Mouse (Mus musculus) left cerebral cortex, adult 9 months (tissue): ENCODE data around the gene Gm49368.
"Not testable (repeated sequence)": the region's sequence is repeated elsewhere in the genome, so short reads cannot be mapped to it uniquely, and the experiment has no call there.

Experiments used
- DNase-seq, 2 experiments: peaks; one replicate each; pipeline ENCODE4 v3.0.0; 2022; ENCODE audit warnings: low spot score in 2 of 2

Gene Gm49368

DNA sequence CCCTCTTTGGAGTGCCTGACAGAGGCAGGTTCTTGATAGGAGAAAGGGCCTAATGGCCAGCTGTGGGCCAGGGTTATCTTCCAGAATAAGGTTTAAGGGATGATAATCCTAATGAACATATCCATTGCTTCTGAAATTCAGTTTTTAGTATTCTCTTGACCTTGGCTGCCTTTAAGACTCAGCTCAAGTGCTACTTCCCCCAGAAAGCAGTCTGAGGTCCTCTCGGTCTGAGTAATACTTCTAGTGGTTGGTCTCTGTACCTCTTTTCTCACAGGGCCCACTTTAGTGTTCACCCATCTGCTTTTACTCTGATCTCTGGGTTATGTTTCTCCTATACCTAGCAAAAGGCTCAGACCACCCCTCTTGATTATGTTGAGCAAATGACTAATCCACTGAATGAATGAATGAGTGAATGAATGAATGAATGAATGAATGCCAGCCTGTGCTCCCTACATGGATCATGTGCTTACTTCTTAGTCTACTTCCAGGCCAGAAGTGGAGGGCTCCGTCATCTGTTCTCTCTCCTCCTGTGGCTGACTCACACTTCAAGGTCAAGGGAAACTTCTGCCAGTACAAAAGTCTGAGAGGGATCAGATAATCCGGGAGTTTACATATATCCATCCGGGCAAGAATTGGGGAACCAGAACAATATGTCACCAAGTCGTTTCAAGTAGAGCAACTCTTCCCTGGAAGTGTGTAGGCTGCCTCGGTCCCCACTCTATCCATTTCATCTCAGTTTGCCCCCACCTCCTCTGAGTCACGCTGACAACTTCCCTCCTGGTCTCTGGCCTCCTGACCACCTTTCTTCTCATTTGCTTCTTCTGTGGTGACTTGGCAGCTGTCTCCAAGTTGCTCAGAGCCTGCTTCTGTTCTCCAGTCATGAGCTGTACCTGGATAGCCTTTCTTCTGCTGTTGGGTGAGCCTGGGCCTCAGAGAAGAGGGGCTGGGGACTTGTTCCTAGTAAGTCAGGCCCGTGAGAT is 66.5 kb downstream of the Gm49368 start, which contains the start of gene Itgax:
Gene Itgax, plus strand, starts transcription at position 807 of the 980 bp plus-strand sequence.
- no peak for DNase-seq

GRCm38 (mm10) chr7:128132148-128132547 is 69.7 kb downstream of the Gm49368 start:
- DNase-seq = no peak

DNA sequence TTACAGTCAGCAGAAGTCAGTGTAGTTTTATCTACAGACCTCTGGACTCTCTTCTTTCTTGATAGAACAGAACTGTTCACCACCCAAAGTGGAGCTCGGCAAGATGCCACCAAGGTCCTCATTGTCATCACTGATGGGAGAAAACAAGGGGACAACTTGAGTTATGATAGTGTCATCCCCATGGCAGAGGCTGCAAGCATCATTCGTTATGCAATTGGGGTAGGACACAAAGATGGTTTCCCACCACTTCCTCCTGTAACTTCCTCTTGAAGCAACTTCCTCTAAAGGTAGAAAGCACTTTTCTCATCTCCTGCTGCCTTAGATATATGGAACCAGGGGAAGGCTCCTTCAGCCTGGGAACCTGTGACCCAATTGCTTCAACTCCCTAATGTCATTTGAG is 71.1 kb downstream of the Gm49368 start:
- DNase-seq = no peak

DNA sequence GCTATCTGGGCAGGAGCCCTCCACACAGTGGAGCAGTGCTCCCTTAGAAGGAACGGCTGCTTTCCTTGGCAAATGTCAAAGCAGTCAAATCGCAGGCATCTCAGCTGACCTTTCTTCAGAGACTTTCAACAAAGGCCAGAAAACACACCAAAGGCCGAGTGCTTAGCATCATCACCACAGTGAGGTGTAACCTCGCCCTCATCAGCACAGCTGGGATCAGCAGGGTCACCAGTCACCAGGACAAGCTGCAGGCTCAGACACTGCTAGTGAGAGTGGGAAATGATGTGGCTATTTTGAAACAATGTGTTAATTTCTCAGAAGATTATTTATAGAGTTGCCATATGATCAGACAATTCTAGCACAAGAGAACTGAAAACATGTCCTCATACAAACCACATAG is 74.4 kb downstream of the Gm49368 start:
- DNase-seq = no peak

DNA sequence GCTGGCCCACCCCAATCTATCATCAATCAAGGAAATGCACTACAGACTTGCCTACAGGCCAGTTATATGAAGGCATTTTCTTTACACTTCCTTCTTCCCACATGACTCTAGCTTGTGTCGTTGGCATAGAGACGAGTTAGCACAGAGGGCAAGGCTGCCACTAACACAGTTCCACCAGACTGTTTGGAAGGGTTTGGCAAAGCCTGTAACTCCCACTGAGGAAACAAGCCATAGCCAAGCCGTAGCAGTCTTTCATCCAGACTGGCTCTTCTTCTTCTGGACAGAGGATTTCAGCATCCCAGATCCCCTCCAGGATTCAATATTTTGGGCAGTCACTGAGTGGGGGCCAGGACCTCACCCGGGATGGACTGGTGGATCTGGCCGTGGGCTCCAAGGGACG is 77.1 kb downstream of the Gm49368 start:
- DNase-seq = no peak

DNA sequence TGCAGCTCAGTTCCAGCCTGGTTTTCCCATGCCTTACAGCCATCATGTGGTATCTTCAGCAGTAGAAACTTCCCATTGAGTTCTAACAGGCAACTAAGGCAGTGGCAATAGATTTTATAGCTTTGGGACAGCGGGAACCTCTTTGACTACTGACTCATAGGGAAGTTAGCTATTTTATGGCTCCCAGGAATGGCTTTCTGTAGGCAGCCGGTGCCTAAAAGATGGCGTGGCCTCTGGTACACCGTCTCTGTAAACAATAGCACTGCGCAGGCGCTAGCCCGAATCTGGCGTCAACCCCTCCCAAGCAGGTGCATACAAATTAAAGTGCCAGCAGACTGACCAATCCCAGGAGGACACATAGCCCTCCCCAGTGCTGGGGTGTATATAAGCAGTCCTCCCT is 88.5 kb downstream of the Gm49368 start:
- no peak for DNase-seq

GRCm38 (mm10) chr7:128154076-128154475 is 91.6 kb downstream of the Gm49368 start, which contains the start of gene Itgad:
Itgad (plus strand) TSS chr7:128154376.
- no peak for DNase-seq

DNA sequence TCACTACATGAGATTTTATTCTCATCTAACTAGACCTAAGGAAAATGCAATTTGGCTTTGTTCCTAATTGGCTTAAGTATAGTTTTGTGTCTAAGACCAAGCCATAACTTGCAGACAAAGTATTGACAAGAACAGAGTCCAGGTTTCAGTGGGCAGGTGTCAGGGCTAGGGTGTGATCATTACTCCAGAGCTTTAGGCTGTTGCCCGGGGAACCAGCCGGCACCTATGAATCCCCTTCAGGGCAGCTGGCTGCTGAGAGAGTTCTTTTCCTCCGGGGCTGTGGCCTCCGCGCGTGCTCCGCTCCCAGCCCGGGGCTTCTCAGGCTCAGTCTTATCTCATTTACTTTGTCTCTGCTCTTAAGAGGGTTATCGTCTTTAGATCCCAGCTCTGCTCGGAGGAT is 92.4 kb downstream of the Gm49368 start:
- DNase-seq = no peak

DNA sequence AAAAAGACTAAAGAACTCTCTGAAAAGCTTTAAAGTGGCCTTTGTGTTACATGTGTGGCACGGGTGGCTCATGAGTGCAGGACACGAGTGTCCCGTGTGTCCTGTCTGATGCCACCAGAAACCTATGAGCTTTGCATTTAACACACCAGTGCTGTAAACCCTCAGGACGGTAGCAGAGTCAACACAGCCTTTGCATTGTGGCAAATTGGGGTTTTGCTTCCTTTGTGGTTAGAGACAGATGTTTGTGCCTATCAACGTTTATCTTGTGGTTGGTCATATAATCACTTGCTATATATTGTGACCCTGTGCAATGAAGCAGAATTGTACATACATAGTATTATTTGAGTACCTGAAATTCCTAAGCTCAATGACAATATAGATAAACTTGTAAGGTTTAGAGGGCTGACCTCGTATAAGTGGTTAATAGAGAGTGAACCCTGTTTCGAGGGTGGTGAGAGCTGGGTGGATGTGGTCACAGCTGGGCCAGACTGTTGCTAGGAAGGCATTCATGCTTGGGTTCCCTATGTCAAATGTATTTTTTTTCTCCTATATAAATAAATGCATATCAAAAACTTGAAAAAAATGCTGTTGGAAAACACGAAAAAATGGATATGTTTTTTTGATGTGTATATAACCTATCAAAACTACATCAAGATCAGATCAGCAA is 96.3 kb downstream of the Gm49368 start:
- not testable (repeated sequence) for DNase-seq

- no peak for DNase-seq
Observed at GRCm38 (mm10) chr7:128164001-128164400, 101.5 kb downstream of the Gm49368 start.

DNA sequence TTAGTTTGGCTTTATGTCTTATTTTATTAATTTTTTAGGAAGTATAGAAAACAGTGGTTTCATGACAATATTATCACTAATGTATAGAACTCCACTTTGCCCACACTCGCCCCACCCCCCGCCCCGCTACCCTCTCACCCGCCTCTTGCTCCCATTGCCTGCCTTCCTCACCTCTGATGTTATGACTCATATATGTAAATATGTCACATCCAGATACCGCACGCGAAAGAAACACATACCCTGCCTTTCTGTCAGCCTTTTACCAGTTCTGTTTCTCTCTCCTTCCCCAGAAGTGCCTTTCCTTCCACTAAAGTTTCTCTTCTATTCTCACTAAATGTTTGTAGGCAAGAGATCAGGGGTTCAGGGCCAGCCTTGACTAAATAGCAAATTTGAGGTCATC is 103.9 kb downstream of the Gm49368 start:
- no peak for DNase-seq

GRCm38 (mm10) chr7:128169996-128170395 is 107.5 kb downstream of the Gm49368 start:
- no peak for DNase-seq
